Mouse (Mus musculus) forebrain, embryonic 15.5 days (tissue): ENCODE measurements at regions not wholly inside any gene's neighbourhood (a gene's known extent, or its start where the extent isn't known, plus 50 kb on each side); places are given as distances from the start of the nearest gene placed in this dataset.

Experiments
- ATAC-seq: fragments of 200-750 bp; cut with Nextera tagmentation; replicated peaks from 2 replicates; pipeline ENCODE4 v1.8.0; 2017; ENCODE audit warnings: mild to moderate bottlenecking, moderate TSS enrichment, moderate library complexity
- H3K27ac ChIP-seq: fragments of 300-500 bp; sonication (generic); replicated peaks from 2 replicates; pipeline ENCODE4 v1.5.1; 2015; ENCODE audit warnings: mild to moderate bottlenecking, inconsistent platforms
- H3K27me3 ChIP-seq: fragments of 300-500 bp; sonication (generic); 2 replicates; pipeline ENCODE4 v1.6.1; 2015; ENCODE audit warnings: inconsistent platforms
- H3K36me3 ChIP-seq: fragments of 300-500 bp; sonication (generic); 2 replicates; pipeline ENCODE4 v1.6.1; 2015; ENCODE audit warnings: mild to moderate bottlenecking, inconsistent platforms
- H3K4me1 ChIP-seq: fragments of 300-500 bp; sonication (generic); 2 replicates; pipeline ENCODE4 v1.6.1; 2015; ENCODE audit warnings: inconsistent platforms
- H3K4me2 ChIP-seq: fragments of 300-500 bp; sonication (generic); replicated peaks from 2 replicates; pipeline ENCODE4 v1.6.1; 2015; ENCODE audit warnings: mild to moderate bottlenecking, inconsistent platforms
- H3K4me3 ChIP-seq: fragments of 300-500 bp; sonication (generic); 2 replicates; pipeline ENCODE4 v1.5.1; 2015; ENCODE audit warnings: mild to moderate bottlenecking, inconsistent platforms
- H3K9ac ChIP-seq: fragments of 300-500 bp; sonication (generic); replicated peaks from 2 replicates; pipeline ENCODE4 v1.6.1; 2015; ENCODE audit warnings: mild to moderate bottlenecking, inconsistent platforms
- H3K9me3 ChIP-seq: fragments of 300-500 bp; sonication (generic); 2 replicates; pipeline ENCODE4 v1.6.1; 2016; ENCODE audit warnings: inconsistent platforms
- WGBS: fragments of 180-500 bp; shearing (Covaris S2); methylation state at CpG from one replicate; pipeline ENCODE4 v1.1.7; 2015; ENCODE audit warnings: mixed read lengths; 5-methylcytosine and 5-hydroxymethylcytosine counted together

DNA sequence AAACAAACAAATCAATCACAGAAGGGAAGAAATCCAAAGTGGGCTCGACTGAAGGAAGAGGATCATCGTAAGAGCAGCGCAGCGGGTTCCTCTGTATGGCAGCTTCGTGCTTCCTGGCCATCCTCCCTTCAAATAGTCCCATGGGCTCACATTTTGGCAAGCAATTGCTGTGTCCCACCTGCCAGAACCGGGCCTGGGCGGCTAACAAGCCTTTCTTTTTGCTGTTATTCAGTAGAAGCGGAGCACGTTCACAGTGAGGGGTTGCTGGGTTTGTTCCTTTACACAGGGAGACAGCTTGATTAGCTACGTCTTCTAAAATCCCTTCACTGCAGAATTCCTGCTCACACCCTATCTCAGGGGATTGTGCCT lies 258.6 kb upstream of the Prok2 start:
- Histone ChIP-seq H3K4me2 (peak overlapping the region; percentile 8; the same call in 1 of the 2 replicates), H3K9ac (0 out of 2 replicates have a peak overlapping the region, but pooled peaks have one; percentile 11), H3K27me3 (no peaks in the 10 kb centered on the region; the same call in 1 of the 2 replicates), H3K27ac (peak overlapping the region; percentile 42), H3K36me3 (no peaks in the 10 kb centered on the region), H3K4me1 (peaks cover 16% of the 10 kb centered on the region), H3K9me3 (no peaks in the 10 kb centered on the region), H3K4me3 (no peak overlapping the region)
- no peak for ATAC-seq
- 6% methylated on average over 10 of the region's 10 CpGs for WGBS

DNA sequence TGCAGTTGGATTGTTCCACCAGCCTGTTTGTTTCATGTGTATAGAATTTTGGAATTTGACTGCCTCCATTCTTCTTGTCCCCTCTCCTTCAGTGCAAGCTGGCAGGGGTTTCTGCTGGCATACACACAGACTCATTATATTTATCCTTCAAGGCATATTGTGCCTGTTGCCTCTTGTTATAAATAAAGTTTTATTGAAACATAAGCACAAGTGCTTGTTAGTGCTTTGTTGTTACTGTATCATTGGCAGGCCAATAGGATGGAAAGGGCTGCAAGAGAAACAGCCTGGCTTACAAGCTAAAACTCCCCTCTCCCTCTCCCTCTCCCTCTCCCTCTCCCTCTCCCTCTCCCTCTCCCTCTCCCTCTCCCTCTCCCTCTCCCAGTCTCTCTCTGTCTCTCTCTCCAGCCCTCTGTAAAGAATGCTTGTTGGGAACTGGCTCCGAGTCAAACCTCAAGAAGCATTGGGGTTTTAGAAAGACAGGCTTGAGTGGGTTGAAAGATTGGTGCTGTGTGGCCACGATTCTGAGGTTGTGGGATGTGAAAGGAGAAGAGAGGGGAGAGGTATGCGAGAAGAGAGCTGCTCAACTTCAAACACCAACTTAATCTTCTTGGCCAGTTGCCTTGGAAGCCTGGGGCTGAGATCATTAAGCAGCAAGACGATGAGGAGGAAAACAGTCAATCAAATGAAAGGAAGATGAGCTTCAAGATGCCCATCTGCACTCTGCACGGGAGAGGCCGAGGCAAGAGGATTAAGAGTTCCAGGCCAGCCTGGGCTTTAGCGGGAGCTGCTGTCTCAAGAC lies 258.1 kb upstream of the Prok2 start:
- 1% methylated on average over 7 of the region's 7 CpGs for WGBS
- Histone ChIP-seq H3K4me1 (peaks cover 16% of the 10 kb centered on the region), H3K4me3 (no peak overlapping the region), H3K9ac (no peak overlapping the region), H3K36me3 (no peaks in the 10 kb centered on the region), H3K4me2 (peak overlapping the region; percentile 8; the same call in 1 of the 2 replicates), H3K9me3 (no peaks in the 10 kb centered on the region), H3K27me3 (no peaks in the 10 kb centered on the region; the same call in 1 of the 2 replicates), H3K27ac (peak overlapping the region; percentile 42; the same call in 1 of the 2 replicates)
- ATAC-seq, result peak; percentile 49; the same call in 1 of the 2 replicates

- 12% methylated on average over 5 of the region's 5 CpGs for WGBS
These were observed 253.4 kb upstream of the Prok2 start for GRCm38 (mm10) chr6:99979614-99980013.

GRCm38 (mm10) chr6:99978164-99978746 lies 252.1 kb upstream of the Prok2 start:
- Histone ChIP-seq H3K27ac (no peak overlapping the region), H3K27me3 (no peaks in the 10 kb centered on the region), H3K4me1 (peaks cover 6% of the 10 kb centered on the region; the same call in 1 of the 2 replicates), H3K9ac (no peak overlapping the region), H3K4me2 (no peak overlapping the region), H3K4me3 (no peak overlapping the region), H3K36me3 (no peaks in the 10 kb centered on the region), H3K9me3 (no peaks in the 10 kb centered on the region)
- 63% methylated on average over 6 of the region's 6 CpGs for WGBS
- ATAC-seq, result no peak

More at GRCm38 (mm10) chr6:99979614-99980013, 253.4 kb upstream of the Prok2 start:
- no peaks in the 10 kb centered on the region for H3K36me3 ChIP-seq
- no peaks in the 10 kb centered on the region for H3K9me3 ChIP-seq
- H3K27ac ChIP-seq, result no peak overlapping the region
- H3K4me2 ChIP-seq, result no peak overlapping the region
- H3K4me3 ChIP-seq, result no peak overlapping the region
- peaks cover 5% of the 10 kb centered on the region for H3K4me1 ChIP-seq
- H3K27me3 ChIP-seq, result no peaks in the 10 kb centered on the region
- no peak overlapping the region for H3K9ac ChIP-seq
- ATAC-seq, result no peak

GRCm38 (mm10) chr6:99976144-99976543 lies 250.0 kb upstream of the Prok2 start:
- Histone ChIP-seq H3K9me3 (no peaks in the 10 kb centered on the region), H3K27ac (no peak overlapping the region), H3K4me1 (peaks cover 19% of the 10 kb centered on the region), H3K4me2 (no peak overlapping the region), H3K9ac (no peak overlapping the region), H3K27me3 (no peaks in the 10 kb centered on the region), H3K4me3 (no peak overlapping the region), H3K36me3 (no peaks in the 10 kb centered on the region)
- ATAC-seq, result no peak
- WGBS, result 80% methylated on average over 5 of the region's 5 CpGs

DNA sequence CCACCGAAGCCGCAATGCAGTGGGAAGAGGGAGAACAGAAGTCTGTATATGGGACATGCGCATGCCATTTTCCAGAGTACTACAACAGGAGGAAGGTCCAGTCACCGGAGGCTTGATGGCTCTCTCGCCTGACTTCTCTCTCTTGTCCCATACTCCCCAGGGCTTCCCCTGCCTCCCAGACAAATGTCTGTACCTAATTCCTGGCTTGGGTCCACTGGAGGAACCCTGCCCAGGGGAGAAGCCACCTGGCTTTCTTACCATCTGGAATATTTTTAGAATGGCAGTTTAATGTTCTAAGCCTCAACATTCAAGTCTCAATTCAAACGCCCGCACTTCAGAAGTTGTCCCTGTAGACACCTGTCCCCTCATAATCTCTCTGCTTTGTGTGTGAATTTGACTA lies 249.3 kb upstream of the Prok2 start:
- Histone ChIP-seq H3K9ac (no peak overlapping the region), H3K4me1 (peaks cover 25% of the 10 kb centered on the region), H3K4me2 (no peak overlapping the region), H3K4me3 (no peak overlapping the region), H3K27ac (no peak overlapping the region), H3K36me3 (no peaks in the 10 kb centered on the region), H3K27me3 (no peaks in the 10 kb centered on the region), H3K9me3 (no peaks in the 10 kb centered on the region)
- no peak for ATAC-seq
- WGBS, result 86% methylated on average over 7 of the region's 7 CpGs

DNA sequence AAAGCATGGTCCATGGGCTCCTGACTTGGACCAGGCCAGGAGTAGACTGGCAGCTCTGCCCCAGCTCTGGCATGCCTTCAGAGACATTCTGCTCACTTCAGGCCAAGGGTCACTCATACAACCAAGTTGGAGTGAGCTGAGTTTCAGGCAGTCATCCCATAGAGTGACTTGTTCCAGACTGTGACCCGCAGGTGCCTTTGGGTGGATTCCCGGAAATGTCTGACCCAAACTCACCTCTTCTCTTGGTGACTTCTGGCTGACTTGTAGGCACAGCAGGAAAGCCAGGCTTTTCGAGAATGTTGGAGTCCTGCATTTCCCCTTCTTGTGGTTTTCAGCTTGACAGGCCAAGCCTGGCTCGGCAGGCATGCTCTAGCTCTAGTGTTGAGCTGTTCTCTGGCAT lies 248.3 kb upstream of the Prok2 start:
- no peak for ATAC-seq
- Histone ChIP-seq H3K9ac (no peak overlapping the region), H3K27ac (no peak overlapping the region), H3K4me1 (peaks cover 32% of the 10 kb centered on the region), H3K4me3 (no peak overlapping the region), H3K4me2 (no peak overlapping the region), H3K9me3 (no peaks in the 10 kb centered on the region), H3K36me3 (no peaks in the 10 kb centered on the region), H3K27me3 (no peaks in the 10 kb centered on the region)
- 80% methylated on average over 4 of the region's 4 CpGs for WGBS

DNA sequence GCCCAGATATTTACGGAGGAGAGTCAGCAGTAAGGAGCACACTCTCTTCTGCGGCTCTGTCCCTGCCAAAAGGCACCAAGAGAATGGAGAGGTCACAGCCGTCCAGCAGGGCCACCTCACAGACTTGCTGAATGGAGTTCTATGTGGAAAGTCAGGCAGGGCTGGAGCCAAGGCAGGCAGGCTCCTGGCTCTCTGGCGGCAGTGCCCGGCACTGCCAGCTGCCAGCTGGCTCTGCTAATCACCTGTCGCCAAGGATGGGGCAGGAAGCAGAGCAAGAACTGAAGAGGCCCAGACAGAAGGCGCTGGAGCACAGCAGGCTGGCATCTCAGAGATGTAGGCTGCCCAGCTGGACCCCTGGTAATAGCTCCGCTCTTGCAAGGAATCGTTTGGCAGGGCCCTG lies 245.2 kb upstream of the Prok2 start:
- ATAC-seq, result peak; percentile 41
- H3K36me3 ChIP-seq, result no peaks in the 10 kb centered on the region
- H3K4me1 ChIP-seq, result peaks cover 48% of the 10 kb centered on the region
- H3K27ac ChIP-seq, result peak overlapping the region; percentile 55
- no peak overlapping the region for H3K4me2 ChIP-seq
- no peak overlapping the region for H3K9ac ChIP-seq
- H3K9me3 ChIP-seq, result no peaks in the 10 kb centered on the region
- no peaks in the 10 kb centered on the region for H3K27me3 ChIP-seq
- no peak overlapping the region for H3K4me3 ChIP-seq
- WGBS, result 16% methylated on average over 9 of the region's 9 CpGs

DNA sequence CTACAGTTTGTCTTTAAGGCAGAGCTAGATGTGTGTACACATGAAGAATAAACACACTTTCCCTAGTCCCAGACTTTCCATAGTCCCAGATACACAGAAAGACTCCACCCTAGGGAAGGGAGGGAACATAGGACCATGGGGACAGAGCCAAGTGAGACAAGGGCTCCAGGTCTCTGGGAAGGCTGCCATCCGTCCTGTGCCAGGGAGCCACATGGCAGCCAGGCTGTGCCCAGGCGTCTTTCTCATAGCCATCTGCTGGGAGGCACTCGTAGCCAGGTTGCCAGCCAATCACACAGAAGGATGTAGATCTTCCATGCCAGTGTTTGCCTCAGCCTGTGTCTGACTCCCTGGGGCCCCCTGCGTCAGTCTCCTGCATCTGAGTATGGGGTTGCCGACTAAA lies 242.7 kb upstream of the Prok2 start:
- 0 out of 2 replicates have a peak overlapping the region, but pooled peaks have one; percentile 29 for H3K4me2 ChIP-seq
- no peaks in the 10 kb centered on the region for H3K27me3 ChIP-seq
- peak; percentile 95 for ATAC-seq
- peak overlapping the region; percentile 90 for H3K27ac ChIP-seq
- no peak overlapping the region for H3K4me3 ChIP-seq
- H3K9ac ChIP-seq, result no peak overlapping the region
- no peaks in the 10 kb centered on the region for H3K36me3 ChIP-seq
- H3K9me3 ChIP-seq, result 0 out of 2 replicates have a peak, but pooled peaks cover 3% of the 10 kb centered on the region
- peaks cover 53% of the 10 kb centered on the region for H3K4me1 ChIP-seq
- WGBS, result 18% methylated on average over 5 of the region's 5 CpGs

DNA sequence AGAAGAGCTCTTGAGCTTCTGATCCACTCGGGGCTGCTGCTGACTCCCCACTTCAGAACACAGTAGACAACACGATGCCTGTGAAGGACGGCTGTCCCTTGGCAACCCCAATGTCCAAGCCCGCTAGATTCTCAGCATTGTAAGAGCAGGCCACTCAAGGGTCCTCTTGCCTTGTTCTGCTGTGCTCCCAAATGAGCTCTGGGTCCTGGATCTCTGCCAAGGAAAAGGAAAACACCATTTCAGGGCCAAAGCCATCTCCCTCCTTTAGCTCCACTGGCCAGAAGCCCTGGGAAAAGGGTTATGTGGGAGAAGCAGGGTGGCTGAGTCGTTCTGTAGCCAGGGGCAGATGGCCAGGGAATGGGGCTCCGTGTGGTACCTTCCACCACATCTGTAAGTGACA lies 241.3 kb upstream of the Prok2 start:
- Histone ChIP-seq H3K9me3 (0 out of 2 replicates have a peak, but pooled peaks cover 3% of the 10 kb centered on the region), H3K4me1 (peaks cover 49% of the 10 kb centered on the region), H3K4me2 (no peak overlapping the region), H3K4me3 (no peak overlapping the region), H3K9ac (no peak overlapping the region), H3K27me3 (no peaks in the 10 kb centered on the region), H3K27ac (no peak overlapping the region), H3K36me3 (no peaks in the 10 kb centered on the region)
- 40% methylated on average over 6 of the region's 6 CpGs for WGBS
- no peak for ATAC-seq

DNA sequence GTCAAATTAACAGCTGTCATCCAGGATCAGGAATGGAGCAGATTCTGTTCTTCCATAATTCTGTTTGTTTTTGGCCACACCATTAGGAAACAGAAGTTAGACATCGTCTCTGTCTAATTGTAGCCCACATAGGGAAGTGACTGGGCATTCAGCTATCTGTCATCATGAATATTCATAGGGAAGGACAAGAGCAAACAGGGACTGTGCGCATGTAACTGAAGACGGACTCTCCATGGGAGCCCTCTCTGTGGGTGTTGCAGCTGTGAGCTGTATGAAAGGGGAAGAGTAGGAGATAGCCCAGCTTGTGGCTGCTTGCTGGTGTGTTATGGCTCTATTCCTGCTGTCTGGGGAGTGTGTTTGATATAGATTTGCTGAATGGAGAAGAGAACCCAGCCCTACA lies 238.3 kb upstream of the Prok2 start:
- H3K4me3 ChIP-seq, result no peak overlapping the region
- no peak for ATAC-seq
- 48% methylated on average over 3 of the region's 3 CpGs for WGBS

GRCm38 (mm10) chr6:99964007-99964406 lies 237.8 kb upstream of the Prok2 start:
- no peak for ATAC-seq
- Histone ChIP-seq H3K4me2 (no peak overlapping the region), H3K27ac (no peak overlapping the region), H3K4me3 (no peak overlapping the region), H3K4me1 (peaks cover 19% of the 10 kb centered on the region), H3K27me3 (no peaks in the 10 kb centered on the region), H3K9me3 (0 out of 2 replicates have a peak, but pooled peaks cover 3% of the 10 kb centered on the region), H3K36me3 (no peaks in the 10 kb centered on the region), H3K9ac (no peak overlapping the region)
- 64% methylated on average over 4 of the region's 4 CpGs for WGBS

More for the DNA sequence above, 238.3 kb upstream of the Prok2 start:
- Histone ChIP-seq H3K9ac (no peak overlapping the region), H3K36me3 (no peaks in the 10 kb centered on the region), H3K27ac (no peak overlapping the region), H3K4me1 (peaks cover 24% of the 10 kb centered on the region), H3K27me3 (no peaks in the 10 kb centered on the region), H3K4me2 (no peak overlapping the region), H3K9me3 (0 out of 2 replicates have a peak, but pooled peaks cover 3% of the 10 kb centered on the region)
